Mouse (Mus musculus) B cell, adult 62 days (primary cell): ENCODE measurements around the gene Ncstn. TPM values are rescaled to one million over a fixed set of nuclear protein-coding genes. Genes with fewer than 3 reads are reported as not detected.

Source experiments
- total RNA-seq: library from RNA; stranded (reverse); gene quantifications from 4 replicates; pipeline ENCODE4 v1.2.4, GENCODE M21; 2023

The Ncstn gene
- total RNA-seq, result 91.0 to 99.8 TPM (median 98.2 TPM) in 4 replicates

DNA sequence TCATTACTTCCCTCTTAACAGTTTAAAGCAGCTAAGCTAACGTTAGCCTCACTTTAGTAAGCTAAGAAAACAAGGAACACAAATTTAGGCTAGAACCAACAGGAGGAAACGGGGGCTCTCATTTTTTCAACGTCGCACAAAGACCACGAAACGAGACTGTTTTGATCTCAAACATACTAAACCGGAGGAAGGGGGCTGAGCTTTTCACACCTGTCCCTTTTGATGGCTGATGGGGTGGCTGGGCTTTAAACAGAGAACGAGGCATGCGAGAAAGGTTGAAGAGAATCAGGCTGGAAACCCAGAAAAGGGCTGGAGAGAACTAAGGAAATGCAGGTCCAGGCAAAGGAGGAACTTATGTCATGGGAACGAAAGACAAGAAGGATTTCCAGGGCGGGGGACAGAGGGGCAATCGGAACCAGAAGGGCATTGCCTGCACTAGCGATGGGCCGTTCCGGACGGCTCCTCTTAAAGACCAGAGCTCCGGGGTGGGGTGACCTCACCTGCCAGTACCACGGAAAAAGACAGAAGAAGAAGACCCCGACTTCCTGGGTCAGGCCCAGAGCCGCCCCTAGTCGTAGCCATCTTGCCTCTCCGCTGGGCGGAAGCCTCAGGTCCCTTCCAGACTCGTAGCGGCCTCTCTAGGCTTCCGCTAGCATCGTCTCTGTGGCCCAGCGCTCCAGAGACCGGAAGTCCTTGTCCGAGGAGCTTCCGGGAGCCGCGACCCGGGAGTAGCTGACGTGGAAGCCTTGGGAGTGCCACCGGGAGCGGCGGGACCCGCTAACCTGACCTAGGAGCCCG lies at the start of gene Ncstn, which contains the start of gene Copa:
Ncstn (minus strand) TSS at position 695 of the 798 bp plus-strand sequence.
Copa (plus strand) TSS at position 429 of the 798 bp plus-strand sequence.

DNA sequence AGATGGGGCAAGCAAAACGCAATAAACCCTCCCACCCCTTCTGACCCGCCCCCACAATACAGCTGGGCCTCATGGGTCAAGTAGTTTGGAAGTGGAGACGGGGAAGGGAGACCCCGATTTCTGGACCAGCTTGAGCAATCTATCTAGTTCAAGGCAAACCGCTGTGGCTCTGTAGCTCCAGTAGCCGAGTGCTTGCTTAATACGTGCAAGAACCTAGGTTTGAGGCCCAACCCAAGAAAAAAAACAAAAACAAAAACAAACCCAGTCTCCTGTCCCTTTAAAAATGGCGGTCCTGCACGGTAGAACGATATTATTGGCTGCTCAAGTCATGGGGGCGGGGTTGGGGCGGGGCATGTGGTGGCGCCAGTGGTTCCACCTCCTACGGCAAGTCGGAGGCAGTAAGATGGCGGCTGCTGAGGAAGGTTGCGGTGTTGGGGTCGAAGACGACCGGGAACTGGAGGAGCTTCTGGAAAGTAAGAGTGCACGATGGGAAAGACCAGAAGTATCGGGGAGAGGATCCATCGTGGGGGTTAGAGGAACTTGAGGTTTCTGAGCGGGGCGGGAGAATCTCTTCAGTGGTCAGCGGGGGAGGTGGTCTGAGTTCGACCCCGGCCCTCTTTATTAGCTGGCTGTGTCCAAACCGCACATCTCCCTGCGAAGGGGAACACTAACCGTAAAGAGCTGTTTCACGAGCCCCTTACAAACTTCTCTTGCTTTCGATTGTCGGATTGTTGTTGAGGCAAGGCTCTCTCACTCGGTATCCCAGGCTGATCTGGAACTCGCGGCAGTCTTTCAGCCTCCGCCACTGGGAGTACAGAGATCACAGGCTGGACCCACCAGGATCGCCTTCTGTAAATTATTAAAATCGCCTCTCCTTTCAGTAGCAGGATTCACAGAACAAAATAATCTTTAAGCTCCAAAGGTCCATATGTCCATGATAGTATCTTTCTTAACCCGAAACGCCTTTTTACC lies 44.1 kb upstream of the Ncstn start, which contains the start of gene Pex19:
Pex19 (plus strand) TSS at position 380 of the 972 bp plus-strand sequence.

DNA sequence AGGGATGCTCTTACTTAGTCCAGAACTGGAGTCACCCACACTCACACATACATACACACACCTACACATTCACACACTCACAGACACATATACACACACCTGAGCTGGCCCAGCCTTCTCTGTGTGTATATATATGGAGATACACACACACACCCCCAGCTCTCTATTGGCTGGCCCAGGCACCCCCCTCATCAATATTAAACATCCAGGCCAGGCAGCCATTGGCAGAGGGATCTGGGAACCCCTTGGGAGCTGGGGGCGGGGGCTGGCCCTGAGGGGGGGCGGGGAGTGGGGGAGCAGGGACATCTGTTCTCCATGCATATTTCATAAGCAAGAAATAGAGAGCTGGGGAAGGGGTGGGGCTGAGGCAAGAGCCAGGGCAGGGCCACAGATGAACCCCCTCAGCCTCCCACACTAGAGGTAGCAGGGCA lies 25.1 kb downstream of the Ncstn start, which contains the start of gene Nhlh1:
Nhlh1 (minus strand) TSS at position 83 of the 431 bp plus-strand sequence.

DNA sequence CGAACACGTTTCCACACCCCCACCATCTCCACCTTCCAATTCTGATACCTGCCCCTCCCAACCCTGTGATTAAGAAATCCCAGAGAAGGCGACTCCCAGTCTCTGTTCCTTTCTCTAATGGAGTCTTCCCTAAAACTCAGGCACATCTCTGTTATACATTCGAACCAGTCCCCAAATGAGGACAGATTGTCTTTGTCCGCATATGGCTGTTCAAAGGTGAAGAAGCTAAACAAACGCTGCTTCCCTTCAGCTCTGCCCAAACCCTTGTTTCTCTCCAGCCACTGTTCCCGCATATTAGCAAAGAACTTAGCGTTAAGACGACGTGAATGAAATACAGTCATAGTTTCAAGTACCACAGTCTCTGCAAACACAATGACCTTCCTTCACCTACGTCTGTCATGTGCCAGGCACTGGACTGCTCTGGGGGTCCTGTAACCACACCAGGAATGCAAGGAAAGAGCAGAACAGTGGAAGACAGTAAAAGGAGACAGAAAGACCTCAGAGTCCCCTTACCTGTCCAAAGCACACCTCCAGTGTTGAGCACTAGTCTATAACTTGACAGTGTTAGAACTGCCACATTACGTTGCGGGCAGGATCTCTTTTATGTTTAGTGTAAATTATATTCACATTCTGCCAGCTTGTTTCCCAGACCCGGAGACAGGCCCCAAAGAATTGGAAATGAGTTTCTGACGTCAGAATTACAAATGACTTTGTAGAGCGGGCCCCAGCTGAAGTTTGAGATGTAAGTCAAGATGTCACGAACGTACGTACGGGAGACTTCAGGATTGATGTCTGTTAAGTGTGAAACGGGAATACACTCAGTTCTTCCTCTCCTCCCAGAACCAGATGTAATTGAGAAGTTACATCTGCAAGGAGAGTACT lies 54.0 kb downstream of the Ncstn start, which contains the start of gene Vangl2:
Vangl2 (minus strand) TSS at position 51 of the 882 bp plus-strand sequence.

Other genes with a start within 250 kb of the Ncstn start
- gene Cd84, start 243.1 kb downstream of the Ncstn start, total RNA-seq, result 88.8 to 112 TPM (median 107 TPM) in 4 replicates
- 13.1 to 15.2 TPM (median 14.8 TPM) in 4 replicates for gene Gm10521, start 187.1 kb downstream of the Ncstn start, total RNA-seq
- gene Slamf6, start 165.3 kb downstream of the Ncstn start, total RNA-seq, result 145 to 171 TPM (median 165 TPM) in 4 replicates
- 5.2 to 9.8 TPM (median 6.4 TPM) in 4 replicates for gene Vangl2, start 54.4 kb downstream of the Ncstn start, total RNA-seq
- not detected in 4 replicates for gene Nhlh1, start 25.2 kb downstream of the Ncstn start, total RNA-seq
- gene Copa, start 266 bp downstream of the Ncstn start, total RNA-seq, result 152 to 166 TPM (median 154 TPM) in 4 replicates
- 50.1 to 62.8 TPM (median 56.7 TPM) in 4 replicates for gene Pex19, start 44.0 kb upstream of the Ncstn start, total RNA-seq
- 108 to 119 TPM (median 112 TPM) in 4 replicates for gene Dcaf8, start 65.3 kb upstream of the Ncstn start, total RNA-seq
- gene Pea15a, start 124.0 kb upstream of the Ncstn start, total RNA-seq, result 25.2 to 33.4 TPM (median 29.6 TPM) in 4 replicates
- gene Casq1, start 137.1 kb upstream of the Ncstn start, total RNA-seq, result 0.60 TPM in 1 of 4 replicates, not detected in the others
- gene Atp1a4, start 175.6 kb upstream of the Ncstn start, total RNA-seq, result not detected in 4 replicates
- gene Igsf8, start 178.8 kb upstream of the Ncstn start, total RNA-seq, result 22.6 to 31.4 TPM (median 27.2 TPM) in 4 replicates
- gene Atp1a2, start 215.3 kb upstream of the Ncstn start, total RNA-seq, result not detected in 4 replicates
- 0.15 TPM in 2 of 4 replicates, not detected in the others for gene Kcnj9, start 246.5 kb upstream of the Ncstn start, total RNA-seq